12 mouse cellular contexts compared by ENCODE assay signal in genomic region chr17:34196491-34196890, GRCm38 (mm10). TPM values are rescaled to one million over a fixed set of nuclear protein-coding genes. Genes with fewer than 3 reads are reported as not detected.
DNase-seq lines count a peak whose midpoint lies in the region; ATAC-seq lines count a peak whose summit lies in the region.
"Had no signal": no experiment of that assay in that cellular context is flagged by ENCODE, and none has a peak within 500 bp of the region (broad histone marks: within the 10 kb centered on the region; RNA-seq: fewer than 3 reads in every experiment).

No protein-coding gene starts in this region.

- H3K4me2 ChIP-seq in intestine, embryonic 16.5 days (ENCODE audit: low read depth, low read length): no peak overlapping the region

- H3K4me3 ChIP-seq in intestine, embryonic 16.5 days (ENCODE audit: low read length): no peak overlapping the region
- H3K4me3 ChIP-seq: myocyte had no signal

- H3K9ac ChIP-seq in intestine, embryonic 16.5 days (ENCODE audit: low read depth, low read length): no peak overlapping the region
- H3K9ac ChIP-seq: liver, embryonic 13.5 days had no signal

- 44% methylated on average over 12 of the region's 12 CpGs for WGBS in intestine, embryonic 16.5 days

- DNase-seq in heart, adult 11 months: peak; percentile 92
- DNase-seq in heart, adult 9 months (ENCODE audit: low spot score in 2 of 2): no peak
- DNase-seq in 416B (ENCODE audit: low read depth): peak; percentile 34
- peak; percentile 38 for DNase-seq in spleen, adult 12 weeks (ENCODE audit: low spot score)
- no peak for DNase-seq in kidney, adult 18-20 months
- no peak for DNase-seq in cerebellum, postnatal 4 days (ENCODE audit: low spot score in 2 of 2)
- DNase-seq: gastrocnemius, adult 2 months; liver, embryonic 13.5 days had no signal

- peaks cover 5% of the 10 kb centered on the region; the same call in 1 of the 2 replicates for H3K4me1 ChIP-seq in intestine, embryonic 16.5 days (ENCODE audit: control insufficient read depth, insufficient read depth, low read length)

- H3K9me3 ChIP-seq in intestine, embryonic 16.5 days (ENCODE audit: control insufficient read depth, low read length): peaks cover 3% of the 10 kb centered on the region; the same call in 1 of the 2 replicates
- H3K9me3 ChIP-seq: embryonic facial prominence, embryonic 13.5 days; liver, embryonic 13.5 days had no signal

- H3K36me3 ChIP-seq in intestine, embryonic 16.5 days (ENCODE audit: control insufficient read depth, insufficient read depth, low read length): no peaks in the 10 kb centered on the region
- H3K36me3 ChIP-seq: embryonic facial prominence, embryonic 13.5 days; liver, embryonic 13.5 days had no signal

- peaks cover 18% of the 10 kb centered on the region for H3K27me3 ChIP-seq in intestine, embryonic 16.5 days (replicated peaks; ENCODE audit: control insufficient read depth, insufficient read depth, low read length)

- no peak overlapping the region for H3K27ac ChIP-seq in intestine, embryonic 16.5 days (ENCODE audit: low read length)
- H3K27ac ChIP-seq: embryonic facial prominence, embryonic 13.5 days; gastrocnemius, adult 2 months; liver, embryonic 13.5 days had no signal

- ATAC-seq in granulocyte monocyte progenitor cell, adult 5-6 weeks (replicated peaks; ENCODE audit: poor library complexity, severe bottlenecking): peak; percentile 62
- ATAC-seq in intestine, embryonic 16.5 days: no peak

RNA-seq across cellular contexts. Expression of gene Psmb8, which starts 1.0 kb away (rescaled TPM):
- total RNA-seq in granulocyte monocyte progenitor cell, adult 5-6 weeks (2014; fragmentation: Nextera tagmentation): 391 and 417 TPM in 2 replicates
- 462 and 464 TPM in 2 replicates for total RNA-seq in granulocyte monocyte progenitor cell, adult 5-6 weeks (2017)
- polyA plus RNA-seq in intestine, embryonic 16.5 days (2015; fragmentation: Nextera tagmentation; extraction: Ambion mirVana): 20.7 and 23.1 TPM in 2 replicates

RNA-seq across cellular contexts. Expression of gene Tap2, which starts 6.8 kb away (rescaled TPM):
- 23.2 and 40.2 TPM in 2 replicates for total RNA-seq in granulocyte monocyte progenitor cell, adult 5-6 weeks (2014; fragmentation: Nextera tagmentation)
- total RNA-seq in granulocyte monocyte progenitor cell, adult 5-6 weeks (2017): 62.7 and 69.6 TPM in 2 replicates
- 7.2 and 9.1 TPM in 2 replicates for polyA plus RNA-seq in intestine, embryonic 16.5 days (2015; fragmentation: Nextera tagmentation; extraction: Ambion mirVana)

RNA-seq across cellular contexts. Expression of gene Psmb9, which starts 8.9 kb away (rescaled TPM):
- total RNA-seq in granulocyte monocyte progenitor cell, adult 5-6 weeks (2014; fragmentation: Nextera tagmentation): 144 and 147 TPM in 2 replicates
- 103 and 141 TPM in 2 replicates for total RNA-seq in granulocyte monocyte progenitor cell, adult 5-6 weeks (2017)
- polyA plus RNA-seq in intestine, embryonic 16.5 days (2015; fragmentation: Nextera tagmentation; extraction: Ambion mirVana): 13.4 and 15.3 TPM in 2 replicates

RNA-seq across cellular contexts. Expression of gene Tap1, which starts 9.1 kb away (rescaled TPM):
- 45.4 and 60.7 TPM in 2 replicates for total RNA-seq in granulocyte monocyte progenitor cell, adult 5-6 weeks (2014; fragmentation: Nextera tagmentation)
- 81.6 and 89.7 TPM in 2 replicates for total RNA-seq in granulocyte monocyte progenitor cell, adult 5-6 weeks (2017)
- 8.4 and 8.5 TPM in 2 replicates for polyA plus RNA-seq in intestine, embryonic 16.5 days (2015; fragmentation: Nextera tagmentation; extraction: Ambion mirVana)

RNA-seq across cellular contexts. Expression of gene H2-Ob, which starts 42.2 kb away (rescaled TPM):
- total RNA-seq in granulocyte monocyte progenitor cell, adult 5-6 weeks (2014; fragmentation: Nextera tagmentation): 8.3 and 13.9 TPM in 2 replicates
- total RNA-seq in granulocyte monocyte progenitor cell, adult 5-6 weeks (2017): 2.1 and 2.3 TPM in 2 replicates
- 0.15 and 0.21 TPM in 2 replicates for polyA plus RNA-seq in intestine, embryonic 16.5 days (2015; fragmentation: Nextera tagmentation; extraction: Ambion mirVana)
- polyA plus RNA-seq: embryonic facial prominence, embryonic 13.5 days; myocyte had no signal

Comparison
In these comparisons a context has a peak if more than half of its experiments do, and no peak if none do; other contexts are left out.
1. DNase-seq: peak in heart, adult 11 months (single experiment), 416B (single experiment) and spleen, adult 12 weeks (single experiment); none in heart, adult 9 months (0 of 2), kidney, adult 18-20 months (single experiment) and cerebellum, postnatal 4 days (0 of 2).